Mouse (Mus musculus) stomach, embryonic 15.5 days (tissue): ENCODE data around the gene Aunip. TPM values are rescaled to one million over a fixed set of nuclear protein-coding genes. Genes with fewer than 3 reads are reported as not detected.

Experiments used
- ATAC-seq: fragments of 200-750 bp; cut with Nextera tagmentation; 2 replicates; pipeline ENCODE4 v1.8.0; 2017; ENCODE audit warnings: low read depth, moderate number of reproducible peaks, moderate TSS enrichment; ENCODE audit not compliant: insufficient read depth, low FRiP score
- H3K27ac ChIP-seq: fragments of 300-500 bp; sonication (generic); 2 replicates; pipeline ENCODE4 v1.5.1; 2015; ENCODE audit warnings: mild to moderate bottlenecking, inconsistent platforms
- H3K27me3 ChIP-seq: fragments of 300-500 bp; sonication (generic); replicated peaks from 2 replicates; pipeline ENCODE4 v1.6.1; 2015; ENCODE audit warnings: inconsistent platforms
- H3K36me3 ChIP-seq: fragments of 300-500 bp; sonication (generic); 2 replicates; pipeline ENCODE4 v1.6.1; 2015; ENCODE audit warnings: inconsistent platforms
- H3K4me1 ChIP-seq: fragments of 300-500 bp; sonication (generic); 2 replicates; pipeline ENCODE4 v1.6.1; 2015; ENCODE audit warnings: inconsistent platforms
- H3K4me2 ChIP-seq: fragments of 300-500 bp; sonication (generic); 2 replicates; pipeline ENCODE4 v1.6.1; 2015; ENCODE audit warnings: mild to moderate bottlenecking, inconsistent platforms
- H3K4me3 ChIP-seq: fragments of 300-500 bp; sonication (generic); replicated peaks from 2 replicates; pipeline ENCODE4 v1.5.1; 2015; ENCODE audit warnings: inconsistent platforms
- H3K9ac ChIP-seq: fragments of 300-500 bp; sonication (generic); 2 replicates; pipeline ENCODE4 v1.6.1; 2015; ENCODE audit warnings: inconsistent platforms
- H3K9me3 ChIP-seq: fragments of 300-500 bp; sonication (generic); 2 replicates; pipeline ENCODE4 v1.6.1; 2016; ENCODE audit warnings: inconsistent platforms
- WGBS: fragments of 180-500 bp; shearing (Covaris S2); methylation state at CpG from one replicate; pipeline ENCODE4 v1.1.7; 2015; 5-methylcytosine and 5-hydroxymethylcytosine counted together
- microRNA-seq: library from miRNA; unstranded; fragments of <30 nt; microRNA quantifications from one replicate; pipeline ENCODE4, GENCODE M21; 2016
- polyA plus RNA-seq: library from polyadenylated mRNA; unstranded; fragments of >200 nt; fragmentation: Nextera tagmentation; extraction: Ambion mirVana; gene quantifications from 2 replicates; pipeline ENCODE4 v1.2.1, GENCODE M21; 2015

Gene Aunip
- polyA plus RNA-seq, 1 experiment from 2014 or later: 12.7 TPM

GRCm38 (mm10) chr4:134562014-134562413 lies 51.2 kb downstream of the Aunip start:
- no peak for ATAC-seq
- H3K27me3 ChIP-seq: no peaks in the 10 kb centered on the region
- 71% methylated on average over 2 of the region's 2 CpGs for WGBS

DNA sequence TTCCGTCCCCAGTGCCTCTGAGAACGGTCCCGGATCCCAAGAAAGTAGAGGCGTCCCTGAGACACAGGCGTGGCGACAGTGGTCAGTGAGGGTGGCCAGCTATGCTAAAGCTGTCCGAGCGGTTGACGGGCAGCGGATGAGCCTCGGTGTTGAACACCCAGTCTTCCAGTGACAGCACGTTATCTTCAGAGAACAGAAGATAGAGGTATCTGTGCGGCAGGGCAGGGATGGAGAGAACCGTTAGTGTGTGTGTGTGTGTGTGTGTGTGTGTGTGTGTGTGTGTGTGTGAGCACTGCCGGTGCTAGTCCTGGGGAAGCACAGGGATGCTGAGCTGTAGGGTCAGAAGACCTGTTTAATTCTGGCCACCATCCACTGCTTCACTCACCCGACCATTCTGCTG lies 52.8 kb downstream of the Aunip start:
- Histone ChIP-seq H3K27me3 (no peaks in the 10 kb centered on the region), H3K36me3 (no peaks in the 10 kb centered on the region), H3K9ac (no peak overlapping the region), H3K27ac (no peak overlapping the region), H3K9me3 (no peaks in the 10 kb centered on the region), H3K4me2 (no peak overlapping the region), H3K4me1 (no peaks in the 10 kb centered on the region), H3K4me3 (no peak overlapping the region)
- ATAC-seq: no peak
- WGBS: 84% methylated on average over 16 of the region's 16 CpGs

More at GRCm38 (mm10) chr4:134562014-134562413, 51.2 kb downstream of the Aunip start:
- Histone ChIP-seq H3K4me1 (0 out of 2 replicates have a peak, but pooled peaks cover 7% of the 10 kb centered on the region), H3K36me3 (no peaks in the 10 kb centered on the region), H3K4me2 (no peak overlapping the region), H3K4me3 (no peak overlapping the region), H3K27ac (no peak overlapping the region), H3K9ac (no peak overlapping the region), H3K9me3 (no peaks in the 10 kb centered on the region)

- Histone ChIP-seq H3K9me3 (no peaks in the 10 kb centered on the region), H3K27ac (no peak overlapping the region), H3K9ac (no peak overlapping the region), H3K36me3 (no peaks in the 10 kb centered on the region), H3K4me3 (no peak overlapping the region), H3K4me1 (no peaks in the 10 kb centered on the region), H3K27me3 (no peaks in the 10 kb centered on the region), H3K4me2 (no peak overlapping the region)
- no peak for ATAC-seq
- WGBS: 80% methylated on average over 6 of the region's 6 CpGs
These were observed 53.3 kb downstream of the Aunip start for GRCm38 (mm10) chr4:134564093-134564492.

- WGBS: 38% methylated on average over 19 of the region's 19 CpGs
These were observed 56.8 kb downstream of the Aunip start for GRCm38 (mm10) chr4:134567377-134568226.

DNA sequence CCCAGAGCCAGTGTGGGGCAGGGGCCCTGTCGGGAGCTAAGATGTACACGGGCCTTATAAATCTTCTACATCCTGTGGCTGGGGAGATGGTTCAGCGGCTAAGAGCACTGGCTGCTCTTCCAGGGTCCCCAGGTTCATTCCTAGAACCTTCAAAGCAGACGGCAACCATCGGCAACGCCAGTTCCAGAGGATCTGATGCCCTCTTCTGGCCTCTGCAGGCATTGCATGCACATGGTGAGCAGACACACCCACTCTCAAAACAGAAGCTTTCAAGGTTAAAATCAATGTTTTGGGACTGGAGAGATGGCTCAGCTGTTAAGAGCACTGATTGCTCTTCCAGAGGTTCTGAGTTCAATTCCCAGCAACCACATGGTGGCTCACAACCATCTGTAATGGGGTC lies 58.4 kb downstream of the Aunip start:
- 76% methylated on average over 6 of the region's 6 CpGs for WGBS
- ATAC-seq: no peak
- H3K4me1 ChIP-seq: no peaks in the 10 kb centered on the region
- no peak overlapping the region for H3K9ac ChIP-seq
- H3K4me3 ChIP-seq: no peak overlapping the region
- H3K27me3 ChIP-seq: no peaks in the 10 kb centered on the region
- no peak overlapping the region for H3K4me2 ChIP-seq
- H3K9me3 ChIP-seq: no peaks in the 10 kb centered on the region
- H3K27ac ChIP-seq: no peak overlapping the region
- H3K36me3 ChIP-seq: no peaks in the 10 kb centered on the region

More at GRCm38 (mm10) chr4:134567377-134568226, 56.8 kb downstream of the Aunip start:
- H3K4me2 ChIP-seq: no peak overlapping the region
- H3K9ac ChIP-seq: no peak overlapping the region
- no peaks in the 10 kb centered on the region for H3K27me3 ChIP-seq
- no peaks in the 10 kb centered on the region for H3K9me3 ChIP-seq
- ATAC-seq: peak; percentile 43; the same call in 1 of the 2 replicates
- no peak overlapping the region for H3K27ac ChIP-seq
- no peaks in the 10 kb centered on the region for H3K4me1 ChIP-seq
- no peaks in the 10 kb centered on the region for H3K36me3 ChIP-seq
- no peak overlapping the region for H3K4me3 ChIP-seq

DNA sequence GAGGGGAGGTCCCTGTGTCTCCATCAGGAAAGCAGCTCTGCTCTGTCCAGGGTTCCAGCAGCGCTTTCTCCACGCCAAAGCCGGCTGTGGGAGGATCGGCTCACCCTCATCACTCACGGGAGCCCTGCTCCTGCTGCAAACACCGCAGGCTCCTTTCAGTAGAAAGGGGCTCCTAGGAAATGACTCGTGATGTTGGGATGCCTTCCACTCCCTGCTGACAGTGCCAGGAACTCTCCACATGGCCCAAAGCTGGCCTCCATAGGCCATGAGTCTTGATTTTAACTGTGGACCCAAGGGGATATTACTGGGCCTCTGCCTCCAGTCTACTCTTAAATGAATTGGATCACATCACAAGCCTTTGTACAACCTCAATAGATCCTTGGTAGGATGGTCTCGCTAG lies 59.0 kb downstream of the Aunip start:
- 67% methylated on average over 8 of the region's 8 CpGs for WGBS
- Histone ChIP-seq H3K4me1 (no peaks in the 10 kb centered on the region), H3K9me3 (no peaks in the 10 kb centered on the region), H3K27me3 (no peaks in the 10 kb centered on the region), H3K27ac (no peak overlapping the region), H3K9ac (no peak overlapping the region), H3K36me3 (no peaks in the 10 kb centered on the region), H3K4me2 (no peak overlapping the region), H3K4me3 (no peak overlapping the region)
- no peak for ATAC-seq

DNA sequence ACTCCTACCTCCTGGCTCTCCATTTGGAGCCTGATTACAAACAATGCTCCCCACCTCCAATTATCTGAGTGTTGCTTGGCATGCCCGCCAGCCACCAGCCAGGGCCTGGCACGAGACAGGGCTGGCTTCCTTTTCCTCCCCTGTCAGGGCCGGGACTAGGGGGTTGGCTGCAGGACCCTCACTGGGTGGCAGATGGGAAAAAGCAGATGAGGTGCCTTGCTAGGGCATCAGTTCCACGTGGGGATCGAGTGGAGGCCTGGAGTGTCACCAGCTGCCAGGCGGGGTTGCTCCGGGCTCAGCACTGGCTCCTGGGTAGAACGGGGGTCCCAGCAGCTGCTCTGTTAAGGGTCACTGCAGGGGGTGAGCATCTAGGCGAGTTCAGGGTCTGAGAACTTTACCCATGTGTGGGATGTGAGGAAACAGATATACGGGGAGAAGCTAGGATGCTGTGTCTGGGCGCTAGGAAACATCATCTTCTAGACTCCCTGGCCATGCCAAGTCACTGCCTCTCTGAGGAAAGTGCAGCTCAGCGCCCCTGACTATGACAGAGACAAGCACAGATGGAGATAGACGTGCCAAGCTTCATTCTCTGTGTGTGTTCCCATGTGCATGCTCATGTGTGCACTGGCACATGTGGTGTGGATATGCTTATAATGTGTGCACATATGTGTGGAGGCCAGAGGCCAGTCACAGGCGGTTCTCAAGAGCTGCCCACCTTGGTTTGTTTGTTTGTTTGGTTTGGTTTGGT lies 60.1 kb downstream of the Aunip start:
- no peak overlapping the region for H3K27ac ChIP-seq
- H3K27me3 ChIP-seq: no peaks in the 10 kb centered on the region
- no peak overlapping the region for H3K4me3 ChIP-seq
- no peak for ATAC-seq
- H3K4me1 ChIP-seq: no peaks in the 10 kb centered on the region
- no peaks in the 10 kb centered on the region for H3K9me3 ChIP-seq
- H3K9ac ChIP-seq: no peak overlapping the region
- no peaks in the 10 kb centered on the region for H3K36me3 ChIP-seq
- no peak overlapping the region for H3K4me2 ChIP-seq
- WGBS: 80% methylated on average over 14 of the region's 14 CpGs

DNA sequence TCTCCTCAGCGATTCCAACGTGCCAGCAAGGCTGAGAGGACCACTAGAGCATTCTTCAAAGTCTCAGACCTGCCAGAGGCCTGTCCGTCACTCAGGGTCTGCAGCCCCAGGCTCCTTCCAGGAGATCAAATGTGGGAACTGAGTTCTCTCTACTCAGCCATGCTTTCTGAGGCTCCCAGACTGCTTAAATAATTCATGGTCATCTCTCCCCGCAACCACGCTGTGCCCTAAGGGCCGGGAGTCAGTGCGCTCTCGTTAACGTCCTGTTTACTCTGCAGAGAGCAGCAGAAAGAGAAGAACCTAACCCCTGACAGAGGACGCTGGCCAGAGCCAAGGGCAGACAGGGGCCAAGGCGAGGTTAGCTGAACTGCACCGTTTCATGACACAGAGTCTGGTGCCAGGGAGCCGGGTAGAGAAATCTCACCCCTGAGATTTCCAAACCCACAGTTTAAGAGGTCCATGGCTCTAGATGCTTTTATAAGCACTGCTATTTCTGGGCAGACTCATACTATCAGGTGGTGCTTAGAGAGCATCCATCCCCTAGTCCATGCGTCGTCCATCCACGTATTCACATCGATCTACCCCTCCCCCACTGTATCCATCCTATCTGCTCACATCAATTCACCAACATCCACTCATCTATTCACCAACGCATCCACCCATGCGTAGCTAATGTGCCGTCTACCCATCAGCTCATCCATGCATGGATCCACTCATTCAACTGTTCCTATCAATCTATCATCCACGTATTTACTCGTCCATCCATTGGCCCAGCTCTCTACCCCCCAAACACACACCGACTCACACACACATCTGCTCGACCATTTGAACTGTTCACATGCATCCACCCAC lies 61.9 kb downstream of the Aunip start:
- Histone ChIP-seq H3K9ac (no peak overlapping the region), H3K4me3 (no peak overlapping the region), H3K9me3 (no peaks in the 10 kb centered on the region), H3K4me2 (no peak overlapping the region), H3K36me3 (no peaks in the 10 kb centered on the region), H3K27me3 (no peaks in the 10 kb centered on the region), H3K27ac (no peak overlapping the region), H3K4me1 (no peaks in the 10 kb centered on the region)
- whole genome bisulfite sequencing: 80% methylated on average over 24 of the region's 24 CpGs
- no peak for ATAC-seq

Small RNA genes lying within 50 kb of the gene (microRNA-seq; reads per million reads assigned to microRNA genes)
- gene Gm23634 (2.9 reads per million, percentile 9 among the genes with 10 or more reads in this experiment), gene Mir6403 (not detected)

Other genes with a start within 250 kb of the Aunip start
- gene Pdik1l, start 223.1 kb upstream of the Aunip start, polyA plus RNA-seq: 18.9 and 20.0 TPM in 2 replicates
- 0.41 and 0.52 TPM in 2 replicates for gene Trim63, start 195.9 kb upstream of the Aunip start, polyA plus RNA-seq
- gene Slc30a2, start 167.8 kb upstream of the Aunip start, polyA plus RNA-seq: 0.75 and 0.86 TPM in 2 replicates
- gene Extl1, start 127.1 kb upstream of the Aunip start, polyA plus RNA-seq: 1.0 and 1.1 TPM in 2 replicates
- gene Pafah2, start 114.7 kb upstream of the Aunip start, polyA plus RNA-seq: 17.8 and 20.9 TPM in 2 replicates
- 1,192 and 1,334 TPM in 2 replicates for gene Stmn1, start 42.7 kb upstream of the Aunip start, polyA plus RNA-seq
- 6.4 and 6.7 TPM in 2 replicates for gene Paqr7, start 14.3 kb upstream of the Aunip start, polyA plus RNA-seq
- gene Mtfr1l, start 24.4 kb downstream of the Aunip start, polyA plus RNA-seq: 92.1 and 101 TPM in 2 replicates
- 33.0 and 37.8 TPM in 2 replicates for gene Selenon, start 41.2 kb downstream of the Aunip start, polyA plus RNA-seq
- 2.5 and 3.1 TPM in 2 replicates for gene Man1c1, start 193.3 kb downstream of the Aunip start, polyA plus RNA-seq